ENCODE assay signal across 8 mouse cellular contexts in the genomic region with DNA sequence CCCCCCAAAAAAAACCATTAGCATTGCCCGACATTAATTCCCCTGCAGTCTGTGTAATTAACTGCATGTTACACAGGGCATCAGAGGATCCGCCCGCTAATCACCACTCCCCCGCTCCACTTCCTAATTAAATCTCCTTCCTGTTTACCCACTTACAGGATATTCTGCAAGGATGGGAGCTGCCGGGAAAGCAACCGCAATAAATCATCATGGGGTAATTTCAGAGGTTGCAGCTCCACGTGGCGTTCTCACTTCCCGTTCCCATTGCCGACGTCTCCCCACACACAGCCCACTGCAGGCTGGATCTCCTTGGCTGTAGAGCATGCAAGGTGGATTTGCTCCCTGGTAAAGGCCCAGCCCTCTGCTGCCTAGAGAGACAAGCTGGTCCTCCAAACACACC. TPM values are rescaled to one million over a fixed set of nuclear protein-coding genes. Genes with fewer than 3 reads are reported as not detected.
A peak's percentile ranks its signal among the peaks of the same experiment; 100 is the strongest.
DNase-seq lines count a peak whose midpoint lies in the region; ATAC-seq and TF ChIP-seq lines count a peak whose summit lies in the region.
"Had no signal": no experiment of that assay in that cellular context is flagged by ENCODE, and none has a peak within 500 bp of the region (broad histone marks: within the 10 kb centered on the region; RNA-seq: fewer than 3 reads in every experiment).

No protein-coding gene starts in this region.

- no peak for ATAC-seq in liver, embryonic 11.5 days (replicated peaks; ENCODE audit: low FRiP score)
- no peak for ATAC-seq in heart, postnatal 0 days (ENCODE audit: insufficient read depth, low read depth)
- peak; percentile 79 for ATAC-seq in monocyte, adult 5-6 weeks (replicated peaks; ENCODE audit: insufficient number of reproducible peaks, low FRiP score, low TSS enrichment, poor library complexity, severe bottlenecking)

- no peaks in the 10 kb centered on the region for H3K27me3 ChIP-seq in liver, embryonic 11.5 days (replicated peaks; ENCODE audit: control insufficient read depth, insufficient read depth, low read length)
- no peaks in the 10 kb centered on the region for H3K27me3 ChIP-seq in heart, postnatal 0 days (ENCODE audit: control insufficient read depth, insufficient read depth, low read length)

- H3K27ac ChIP-seq in liver, embryonic 11.5 days (ENCODE audit: low read depth, low read length), result no peak overlapping the region
- H3K27ac ChIP-seq in heart, postnatal 0 days (ENCODE audit: low read depth), result no peak overlapping the region

- H3K4me1 ChIP-seq in liver, embryonic 11.5 days (replicated peaks; ENCODE audit: control insufficient read depth, insufficient read depth, low read length), result no peaks in the 10 kb centered on the region
- no peaks in the 10 kb centered on the region for H3K4me1 ChIP-seq in heart, postnatal 0 days (ENCODE audit: control insufficient read depth, insufficient read depth)

- H3K9ac ChIP-seq in liver, embryonic 11.5 days (ENCODE audit: low read depth, low read length), result no peak overlapping the region
- no peak overlapping the region for H3K9ac ChIP-seq in heart, postnatal 0 days (replicated peaks; ENCODE audit: low read depth, low read length)

- TF ChIP-seq CTCF in heart, postnatal 0 days (IDR thresholded peaks at IDR 0.05; ENCODE audit: low read depth), result no peak

- H3K9me3 ChIP-seq in liver, embryonic 11.5 days (ENCODE audit: control insufficient read depth, low read length), result no peaks in the 10 kb centered on the region
- no peaks in the 10 kb centered on the region for H3K9me3 ChIP-seq in heart, postnatal 0 days (replicated peaks; ENCODE audit: control insufficient read depth, low read length)

- 0 out of 2 replicates have a peak, but pooled peaks have one; percentile 44 for TF ChIP-seq EP300 in heart, postnatal 0 days (IDR thresholded peaks at IDR 0.05; ENCODE audit: low read depth)

- H3K4me3 ChIP-seq in liver, embryonic 11.5 days (ENCODE audit: low read depth, low read length), result no peak overlapping the region
- no peak overlapping the region for H3K4me3 ChIP-seq in heart, postnatal 0 days (ENCODE audit: low read depth, low read length)
- H3K4me3 ChIP-seq: myocyte had no signal

- no peaks in the 10 kb centered on the region for H3K36me3 ChIP-seq in liver, embryonic 11.5 days (ENCODE audit: control insufficient read depth, insufficient read depth, low read length)
- no peaks in the 10 kb centered on the region for H3K36me3 ChIP-seq in heart, postnatal 0 days (replicated peaks; ENCODE audit: control insufficient read depth, insufficient read depth, low read length)

- H3K4me2 ChIP-seq in liver, embryonic 11.5 days, result no peak overlapping the region
- H3K4me2 ChIP-seq in heart, postnatal 0 days (ENCODE audit: low read depth, low read length), result no peak overlapping the region

- WGBS in liver, embryonic 11.5 days, result 40% methylated on average over 11 of the region's 11 CpGs
- 58% methylated on average over 11 of the region's 11 CpGs for WGBS in heart, postnatal 0 days

- DNase-seq in liver, result peak; percentile 27
- DNase-seq in liver, embryonic 11.5 days (ENCODE audit: low spot score), result no peak
- no peak for DNase-seq in heart, postnatal 0 days (ENCODE audit: low spot score)
- DNase-seq in kidney, postnatal 14 days, result peak; percentile 78
- no peak for DNase-seq in cerebellum, adult 11-12 months
- DNase-seq in natural killer cell, adult 2 months (ENCODE audit: low spot score in 2 of 2), result no peak

RNA-seq across cellular contexts. Expression of a gene that starts 45.0 kb away (rescaled TPM):
- polyA plus RNA-seq in liver, embryonic 11.5 days (2014; fragmentation: Nextera tagmentation; extraction: Ambion mirVana), result 1.3 and 1.5 TPM in 2 replicates
- total RNA-seq in heart, postnatal 0 days (2014; rRNA removed; ENCODE audit: low replicate concordance), result 4.4 and 18.0 TPM in 2 replicates
- 1.7 and 2.0 TPM in 2 replicates for polyA plus RNA-seq in heart, postnatal 0 days (2015; fragmentation: Nextera tagmentation; extraction: Ambion mirVana)
- total RNA-seq in monocyte, adult 5-6 weeks (2017), result 0.10 TPM in 1 of 3 replicates, not detected in the others
- polyA plus RNA-seq: myocyte had no signal

Comparison
In these comparisons a context has a peak if more than half of its experiments do, and no peak if none do; other contexts are left out.
1. DNase-seq: peak in liver (single experiment) and kidney, postnatal 14 days (single experiment); none in liver, embryonic 11.5 days (single experiment), heart, postnatal 0 days (single experiment), cerebellum, adult 11-12 months (single experiment) and natural killer cell, adult 2 months (0 of 2).